Mouse (Mus musculus) C2C12 (cell line): ENCODE data around the gene Hsp90ab1. TPM values are rescaled to one million over a fixed set of nuclear protein-coding genes. Genes with fewer than 3 reads are reported as not detected.

ENCODE experiments used
- H3K27me3 ChIP-seq: one replicate; pipeline ENCODE4 v1.6.1; 2011; ENCODE audit not compliant: control insufficient read depth, insufficient read depth, insufficient read length
- H3K36me3 ChIP-seq: one replicate; pipeline ENCODE4 v1.6.1; 2011; ENCODE audit not compliant: control insufficient read depth, insufficient read depth
- H3K4me3 ChIP-seq: one replicate; pipeline ENCODE4 v1.5.1; 2011; ENCODE audit warnings: mild to moderate bottlenecking, control low read depth; ENCODE audit not compliant: poor library complexity, insufficient read depth, severe bottlenecking
- H3K79me2 ChIP-seq: one replicate; pipeline ENCODE4 v1.6.1; 2011; ENCODE audit not compliant: control insufficient read depth, insufficient read depth
- H3K79me3 ChIP-seq: one replicate; pipeline ENCODE4 v1.6.1; 2011; ENCODE audit warnings: low read depth, control low read depth
- H3ac ChIP-seq: one replicate; pipeline ENCODE3; 2011; ENCODE audit warnings: low read depth; ENCODE audit not compliant: control insufficient read depth, insufficient read length
- CEBPB ChIP-seq: IDR thresholded peaks from one replicate; pipeline ENCODE4 v1.6.1; 2011; ENCODE audit warnings: low read depth, mild to moderate bottlenecking, control low read depth, moderate library complexity
- CTCF ChIP-seq: IDR thresholded peaks from one replicate; pipeline ENCODE4 v1.5.1; 2011; ENCODE audit not compliant: control insufficient read depth, insufficient read depth, insufficient read length
- FOSL1 ChIP-seq: IDR thresholded peaks from one replicate; pipeline ENCODE4 v1.8.0; 2011; ENCODE audit warnings: mild to moderate bottlenecking, low read length; ENCODE audit not compliant: poor library complexity, insufficient read depth, severe bottlenecking
- MAX ChIP-seq: IDR thresholded peaks from one replicate; pipeline ENCODE4 v1.6.1; 2011; ENCODE audit warnings: mild to moderate bottlenecking, control low read depth
- MYOD1 ChIP-seq: IDR thresholded peaks from one replicate; pipeline ENCODE4 v1.6.1; 2011; ENCODE audit warnings: low read depth; ENCODE audit not compliant: control insufficient read depth, insufficient read length
- MYOG ChIP-seq: IDR thresholded peaks from one replicate; pipeline ENCODE4 v1.6.1; 2011; ENCODE audit not compliant: control insufficient read depth, insufficient read length; ENCODE audit errors: extremely low read depth
- USF1 ChIP-seq: IDR thresholded peaks from one replicate; pipeline ENCODE4 v1.6.1; 2011; ENCODE audit warnings: low read depth, mild to moderate bottlenecking, control low read depth, moderate library complexity
- polyA plus RNA-seq: library from polyadenylated mRNA; unstranded; fragments of >200 nt; fragmentation: generic; extraction: Trizol; gene quantifications from one replicate; pipeline ENCODE4 v1.2.1, GENCODE M21; 2012; ENCODE audit warnings: missing spikeins

Gene Hsp90ab1
- polyA plus RNA-seq, 1 experiment, result 2,021 TPM

GRCm38 (mm10) chr17:45542129-45542528 lies 30.9 kb downstream of the Hsp90ab1 start:
- H3K27me3 ChIP-seq, result peaks cover 66% of the 10 kb centered on the region
- H3K4me3 ChIP-seq, result no peak overlapping the region
- H3ac ChIP-seq, result no peak overlapping the region
- H3K79me3 ChIP-seq, result no peaks in the 10 kb centered on the region
- H3K36me3 ChIP-seq, result no peaks in the 10 kb centered on the region
- no peak for TF ChIP-seq MYOG
- TF ChIP-seq CTCF, result no peak
- TF ChIP-seq FOSL1, result no peak
- no peak for TF ChIP-seq MAX
- TF ChIP-seq USF1, result no peak
- TF ChIP-seq MYOD1, result no peak
- no peak for TF ChIP-seq CEBPB
- H3K79me2 ChIP-seq, result no peaks in the 10 kb centered on the region

DNA sequence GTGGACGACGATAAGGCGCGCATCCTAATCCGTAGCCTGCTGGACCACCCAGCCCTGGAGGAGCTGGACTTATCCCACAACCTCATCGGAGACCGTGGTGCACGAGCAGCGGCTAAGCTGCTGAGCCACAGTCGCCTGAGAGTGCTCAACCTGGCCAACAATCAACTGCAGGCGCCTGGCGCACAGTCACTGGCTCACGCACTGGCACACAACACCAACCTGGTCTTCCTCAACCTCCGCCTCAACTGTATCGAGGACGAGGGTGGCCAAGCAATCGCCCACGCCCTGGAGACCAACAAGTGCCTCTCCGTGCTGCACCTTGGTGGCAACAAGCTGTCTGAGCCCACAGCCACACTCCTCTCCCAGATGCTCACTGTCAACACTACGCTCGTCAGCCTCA lies 33.4 kb downstream of the Hsp90ab1 start:
- Histone ChIP-seq H3K79me2 (no peaks in the 10 kb centered on the region), H3K4me3 (no peak overlapping the region), H3K27me3 (peaks cover 72% of the 10 kb centered on the region), H3K79me3 (no peaks in the 10 kb centered on the region), H3K36me3 (no peaks in the 10 kb centered on the region), H3ac (no peak overlapping the region)
- TF ChIP-seq CEBPB (no peak), CTCF (no peak)

DNA sequence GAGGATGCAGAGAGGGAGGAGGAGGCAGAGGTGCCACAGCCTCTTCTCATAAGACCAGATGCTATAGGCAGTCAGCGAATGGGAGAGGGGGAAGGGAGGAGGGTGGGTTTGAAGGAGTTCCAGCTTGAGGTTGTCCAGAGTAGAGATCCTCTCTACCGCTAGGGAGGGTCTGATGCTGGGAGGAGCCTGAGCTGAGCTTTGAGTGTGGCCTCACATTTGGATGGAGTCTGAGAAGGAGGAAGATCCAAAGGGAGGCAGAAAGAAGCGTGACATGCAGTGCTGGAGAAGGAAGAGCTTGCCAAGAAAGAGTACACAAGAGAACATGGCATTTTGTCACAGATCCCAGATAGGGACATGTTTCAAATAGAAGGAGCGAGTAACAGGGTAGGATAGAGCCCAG lies 34.7 kb downstream of the Hsp90ab1 start:
- H3ac ChIP-seq, result no peak overlapping the region
- H3K79me2 ChIP-seq, result no peaks in the 10 kb centered on the region
- no peak for TF ChIP-seq MAX
- TF ChIP-seq CTCF, result no peak
- no peak for TF ChIP-seq MYOG
- TF ChIP-seq FOSL1, result no peak
- TF ChIP-seq USF1, result no peak
- no peak for TF ChIP-seq CEBPB
- TF ChIP-seq MYOD1, result no peak
- H3K4me3 ChIP-seq, result no peak overlapping the region
- peaks cover 72% of the 10 kb centered on the region for H3K27me3 ChIP-seq
- no peaks in the 10 kb centered on the region for H3K36me3 ChIP-seq
- H3K79me3 ChIP-seq, result no peaks in the 10 kb centered on the region

DNA sequence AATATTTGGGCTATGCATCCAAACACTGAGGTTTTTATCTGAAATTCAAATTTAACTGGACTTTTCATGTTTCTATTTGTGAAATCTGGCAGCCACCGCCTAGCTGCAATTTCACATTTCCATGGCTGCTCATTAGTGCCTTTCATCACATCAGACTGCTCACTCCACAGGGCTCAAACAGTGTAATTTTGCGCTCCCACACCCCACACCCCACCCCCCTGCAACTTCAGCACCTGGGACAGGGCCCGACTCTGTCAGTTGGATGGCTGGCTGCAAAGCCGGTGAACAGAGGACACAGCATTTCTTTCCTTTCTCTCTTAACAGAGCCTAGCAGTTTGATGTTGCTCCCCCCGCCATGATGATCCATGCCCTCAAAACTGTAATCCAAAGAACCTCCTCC lies 36.8 kb downstream of the Hsp90ab1 start:
- peaks cover 79% of the 10 kb centered on the region for H3K27me3 ChIP-seq

DNA sequence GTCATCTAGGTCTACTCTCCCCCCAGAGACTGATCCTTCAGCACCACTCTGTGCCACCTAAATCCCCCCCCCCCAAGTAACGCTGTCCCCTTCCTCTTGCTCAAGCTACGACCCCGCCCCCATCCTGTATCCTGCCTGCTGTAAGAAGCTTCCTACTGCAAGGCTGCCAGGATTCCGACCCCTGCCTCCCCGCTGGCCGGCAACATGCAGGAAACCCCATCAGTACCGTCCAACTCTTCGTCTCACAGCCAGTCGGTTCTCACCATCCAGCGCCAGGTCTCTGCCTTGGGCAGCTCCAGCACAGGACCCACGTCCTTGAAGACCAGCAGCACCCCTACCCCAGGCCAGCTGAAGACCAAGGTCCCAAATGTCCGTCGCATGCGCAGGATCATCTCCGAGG lies 40.2 kb downstream of the Hsp90ab1 start:
- TF ChIP-seq FOSL1, result no peak
- TF ChIP-seq MYOG, result no peak
- no peak for TF ChIP-seq MAX
- no peak for TF ChIP-seq MYOD1
- no peak for TF ChIP-seq CTCF
- no peak for TF ChIP-seq CEBPB
- TF ChIP-seq USF1, result no peak

More for the DNA sequence above, 36.8 kb downstream of the Hsp90ab1 start:
- TF ChIP-seq USF1, result no peak
- no peak for TF ChIP-seq MYOD1
- no peak for TF ChIP-seq FOSL1
- TF ChIP-seq CEBPB, result no peak
- no peak for TF ChIP-seq MAX
- no peak for TF ChIP-seq CTCF
- no peak for TF ChIP-seq MYOG
- Histone ChIP-seq H3K79me2 (no peaks in the 10 kb centered on the region), H3ac (no peak overlapping the region), H3K79me3 (no peaks in the 10 kb centered on the region), H3K4me3 (no peak overlapping the region), H3K36me3 (no peaks in the 10 kb centered on the region)

GRCm38 (mm10) chr17:45530346-45530782 lies 42.7 kb downstream of the Hsp90ab1 start:
- Histone ChIP-seq H3K36me3 (no peaks in the 10 kb centered on the region), H3K79me2 (no peaks in the 10 kb centered on the region), H3K79me3 (no peaks in the 10 kb centered on the region), H3ac (no peak overlapping the region), H3K4me3 (no peak overlapping the region), H3K27me3 (peaks cover 61% of the 10 kb centered on the region)
- TF ChIP-seq USF1 (no peak), MAX (no peak), CTCF (no peak)

More for the DNA sequence above, 40.2 kb downstream of the Hsp90ab1 start:
- Histone ChIP-seq H3K79me3 (no peaks in the 10 kb centered on the region), H3K4me3 (no peak overlapping the region), H3ac (no peak overlapping the region), H3K27me3 (peaks cover 68% of the 10 kb centered on the region), H3K36me3 (no peaks in the 10 kb centered on the region), H3K79me2 (no peaks in the 10 kb centered on the region)

GRCm38 (mm10) chr17:45526571-45526970 lies 46.5 kb downstream of the Hsp90ab1 start:
- peaks cover 58% of the 10 kb centered on the region for H3K27me3 ChIP-seq

More at GRCm38 (mm10) chr17:45526571-45526970, 46.5 kb downstream of the Hsp90ab1 start:
- no peak overlapping the region for H3K4me3 ChIP-seq
- no peaks in the 10 kb centered on the region for H3K79me2 ChIP-seq
- no peak for TF ChIP-seq CEBPB
- TF ChIP-seq CTCF, result no peak
- no peak for TF ChIP-seq MYOD1
- TF ChIP-seq MAX, result no peak
- no peak for TF ChIP-seq USF1
- TF ChIP-seq FOSL1, result no peak
- no peak for TF ChIP-seq MYOG
- H3K79me3 ChIP-seq, result no peaks in the 10 kb centered on the region
- no peaks in the 10 kb centered on the region for H3K36me3 ChIP-seq
- H3ac ChIP-seq, result no peak overlapping the region
